Mouse (Mus musculus): Measurements from ENCODE around the gene Vil1.

The Vil1 gene

GRCm38 (mm10) chr1:74412711-74413110 lies 3.5 kb downstream of the Vil1 start:
- DNase-seq (ENCODE audit: low read depth, low spot score): no peak

DNA sequence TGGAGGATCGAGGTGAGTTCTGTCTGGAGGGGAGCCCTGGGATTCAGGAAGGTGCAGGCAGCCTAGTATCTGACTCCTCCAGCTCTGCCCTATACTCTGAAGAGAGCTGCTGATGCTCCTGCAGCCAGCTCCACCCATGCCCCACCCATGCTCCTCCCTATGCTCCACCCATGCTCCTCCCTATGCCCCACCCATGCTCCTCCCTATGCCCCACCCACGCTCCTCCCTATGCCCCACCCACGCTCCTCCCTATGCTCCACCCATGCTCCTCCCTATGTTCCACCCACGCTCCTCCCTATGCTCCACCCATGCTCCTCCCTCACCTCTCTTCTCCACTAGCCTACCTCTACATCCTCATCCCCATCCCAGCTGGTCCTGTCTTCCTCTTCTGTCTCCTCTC lies 6.0 kb downstream of the Vil1 start:
- no peak for DNase-seq (ENCODE audit: low read depth, low spot score)

DNA sequence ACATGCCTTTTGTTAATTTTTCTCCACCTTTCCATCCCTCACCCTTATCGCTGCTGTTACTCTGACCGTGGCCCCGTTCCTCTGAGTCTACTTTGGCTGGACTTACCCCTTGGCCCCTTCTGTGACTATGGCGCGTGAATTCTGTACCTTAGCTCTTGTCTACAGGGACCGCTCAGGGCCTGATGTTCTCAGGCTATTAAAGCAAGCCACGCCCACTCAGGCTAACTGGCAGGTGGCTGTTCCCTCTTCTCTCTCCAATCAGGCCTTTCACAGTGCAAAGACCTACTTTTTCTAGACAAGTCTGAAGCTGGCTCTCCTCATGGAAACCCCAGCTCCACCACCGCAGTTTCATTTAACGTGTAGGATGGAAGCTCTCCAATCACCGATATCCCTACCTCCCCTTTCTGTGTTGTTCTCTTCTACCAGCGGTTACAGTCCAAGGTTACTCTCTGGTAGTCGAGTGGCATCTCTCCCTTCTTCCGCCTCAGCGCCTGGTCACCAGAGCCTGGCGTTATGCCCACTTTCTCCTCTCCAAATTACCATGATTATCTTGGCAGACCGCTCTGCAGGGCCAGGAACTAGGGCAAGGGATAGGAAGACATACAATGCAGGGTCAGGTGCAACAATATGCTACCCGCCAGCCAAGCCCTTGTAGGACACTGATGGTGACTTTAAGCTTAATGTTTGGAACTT lies 9.7 kb downstream of the Vil1 start:
- DNase-seq (ENCODE audit: low read depth, low spot score): no peak

DNA sequence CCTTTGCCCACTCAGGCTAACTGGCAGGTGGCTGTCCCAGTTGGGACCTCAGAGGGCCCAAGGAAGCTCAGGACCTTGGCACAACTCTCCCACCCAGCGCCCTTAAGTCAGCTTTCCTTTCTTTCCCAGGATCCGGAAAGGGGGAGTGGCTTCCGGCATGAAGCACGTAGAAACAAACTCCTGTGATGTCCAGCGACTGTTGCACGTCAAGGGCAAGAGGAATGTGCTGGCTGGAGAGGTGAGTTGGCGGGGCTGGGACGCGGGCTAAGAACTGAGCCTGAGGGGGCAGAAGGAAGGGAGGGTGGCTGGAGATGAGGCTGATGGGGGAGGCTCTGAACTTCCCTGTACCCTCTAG lies 10.2 kb downstream of the Vil1 start:
- no peak for DNase-seq (ENCODE audit: low read depth, low spot score)

DNA sequence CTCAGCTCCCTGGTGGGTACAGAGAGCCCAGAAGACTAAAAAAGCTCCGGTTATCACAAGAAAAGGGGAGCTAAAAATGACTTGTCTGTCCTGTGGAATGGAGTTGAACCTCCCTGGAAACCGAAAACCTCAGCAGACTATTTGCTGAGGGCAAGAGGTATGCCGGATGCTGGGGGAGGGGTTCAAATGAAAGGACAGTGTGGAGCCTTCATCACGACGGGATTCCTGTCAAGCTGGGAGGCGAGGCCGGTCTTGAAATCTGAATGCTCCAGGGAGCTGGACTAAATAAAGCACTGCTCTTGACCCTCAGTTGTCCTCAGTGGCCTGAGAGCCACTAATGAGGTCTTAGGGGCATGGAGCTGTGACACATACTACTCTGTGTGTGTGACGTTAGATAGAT lies 14.0 kb downstream of the Vil1 start:
- DNase-seq (ENCODE audit: low read depth, low spot score): no peak

GRCm38 (mm10) chr1:74425845-74426244 lies 16.7 kb downstream of the Vil1 start:
- no peak for DNase-seq (ENCODE audit: low read depth, low spot score)

GRCm38 (mm10) chr1:74433220-74433619 lies 24.0 kb downstream of the Vil1 start:
- DNase-seq (ENCODE audit: low read depth, low spot score): no peak

DNA sequence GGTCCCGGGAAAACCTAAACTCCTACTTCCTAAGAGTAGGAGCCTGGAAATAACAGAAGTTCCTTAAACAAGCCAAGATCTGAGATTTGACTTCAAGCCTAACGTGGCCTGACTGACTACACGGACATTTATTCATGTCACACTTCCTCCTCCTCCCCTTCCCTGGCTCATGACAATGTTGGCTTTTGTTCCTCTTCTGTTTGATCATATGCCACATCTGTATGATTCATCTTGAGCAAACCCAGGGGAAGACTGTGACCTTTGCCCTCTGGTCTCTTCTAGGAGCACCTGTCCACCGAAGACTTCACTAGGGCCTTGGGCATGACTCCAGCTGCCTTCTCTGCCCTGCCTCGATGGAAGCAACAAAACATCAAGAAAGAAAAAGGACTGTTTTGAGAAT lies 25.4 kb downstream of the Vil1 start:
- no peak for DNase-seq (ENCODE audit: low read depth, low spot score)

DNA sequence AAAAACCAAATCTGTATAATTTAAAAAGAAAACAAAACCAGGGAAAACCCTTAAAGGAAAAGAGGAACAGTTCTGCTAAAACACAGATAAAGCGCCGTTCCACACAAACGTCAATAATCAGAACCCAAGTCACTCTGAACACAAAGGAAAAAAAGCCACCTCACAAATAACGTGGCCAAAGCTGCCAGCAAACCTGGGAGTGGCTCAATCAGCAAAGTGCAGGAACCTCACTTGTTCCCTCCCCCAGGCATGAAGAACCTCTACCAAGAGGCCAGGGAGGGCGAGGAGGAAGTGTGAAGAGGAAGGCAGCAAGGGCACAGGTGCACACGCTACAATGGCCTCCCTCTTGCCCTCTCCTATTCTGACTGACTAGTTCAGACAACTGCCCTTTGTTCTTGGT lies 26.4 kb downstream of the Vil1 start:
- no peak for DNase-seq (ENCODE audit: low read depth, low spot score)

GRCm38 (mm10) chr1:74437702-74438427 lies 28.7 kb downstream of the Vil1 start:
- no peak for DNase-seq (ENCODE audit: low read depth, low spot score)

GRCm38 (mm10) chr1:74439166-74439876 lies 30.1 kb downstream of the Vil1 start:
- no peak for DNase-seq (ENCODE audit: low read depth, low spot score)

GRCm38 (mm10) chr1:74444538-74444937 lies 35.4 kb downstream of the Vil1 start:
- no peak for DNase-seq (ENCODE audit: low read depth, low spot score)

DNA sequence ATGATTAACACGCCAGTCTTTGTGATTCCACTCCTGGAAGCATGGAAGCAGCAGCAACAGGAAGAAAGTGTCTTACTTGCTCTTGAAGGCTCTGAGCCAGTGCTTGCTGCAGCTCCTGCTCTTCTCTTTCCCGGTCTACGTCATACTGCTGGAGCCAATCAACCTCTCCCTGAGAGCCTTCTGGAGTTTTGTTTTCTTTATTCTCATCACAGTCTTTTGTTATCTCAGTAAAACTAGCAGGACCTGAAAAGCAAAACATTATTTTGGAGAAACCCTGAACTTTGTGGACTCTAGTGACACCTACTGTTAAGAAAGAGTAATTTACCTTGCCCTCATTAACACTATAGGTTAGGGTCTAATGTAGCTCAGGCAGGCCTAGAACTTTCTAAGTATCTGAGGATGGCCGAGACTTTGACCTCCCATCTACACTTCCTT lies 43.5 kb downstream of the Vil1 start:
- peak; percentile 18 for DNase-seq (ENCODE audit: low read depth, low spot score)

DNA sequence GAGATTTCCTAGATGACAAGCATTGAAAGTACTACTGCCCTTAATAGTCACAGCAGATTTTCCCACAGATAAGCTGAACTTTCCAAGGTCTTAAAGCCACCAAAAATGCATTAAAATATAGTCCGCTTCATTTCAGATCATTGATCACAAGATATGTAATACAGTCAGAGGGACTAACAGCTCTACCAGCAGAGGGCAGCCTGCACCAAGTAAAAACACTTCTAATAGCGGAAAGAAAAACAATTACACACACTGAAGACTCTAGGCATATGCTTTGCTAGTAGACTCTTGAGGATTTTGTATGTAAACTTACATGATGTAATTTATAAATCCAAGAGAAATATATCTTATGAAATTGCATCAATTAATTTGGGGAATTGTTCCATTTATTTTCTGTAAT lies 51.1 kb downstream of the Vil1 start:
- no peak for DNase-seq (ENCODE audit: low read depth, low spot score)
